Comparison of ENCODE assay signal across 8 mouse cellular contexts in genomic region chr4:4792992-4793834, GRCm38 (mm10). TPM values are rescaled to one million over a fixed set of nuclear protein-coding genes. Genes with fewer than 3 reads are reported as not detected.
DNase-seq lines count a peak whose midpoint lies in the region; ATAC-seq and TF ChIP-seq lines count a peak whose summit lies in the region.

Impad1 (minus strand) TSS chr4:4793355.

- WGBS in hindbrain, embryonic 13.5 days, result 2% methylated on average over 42 of the region's 48 CpGs

- no peaks in the 10 kb centered on the region for H3K9me3 ChIP-seq in hindbrain, embryonic 13.5 days

- no peaks in the 10 kb centered on the region; the same call in 1 of the 2 replicates for H3K36me3 ChIP-seq in hindbrain, embryonic 13.5 days

- CTCF ChIA-PET in Patski (lab: Charles Lee), result no interaction called here

- peak; percentile 98 for ATAC-seq in Patski
- peak; percentile 98 for ATAC-seq in hindbrain, embryonic 13.5 days (ENCODE audit: low FRiP score)

- H3K4me2 ChIP-seq in hindbrain, embryonic 13.5 days, result peak within 1 kb of the TSS; percentile 75

- POLR2A ChIA-PET in Patski (lab: Charles Lee), result no interaction called here

- H3K9ac ChIP-seq in hindbrain, embryonic 13.5 days, result peak within 1 kb of the TSS; percentile 97

- peak within 1 kb of the TSS; percentile 92 for H3K27ac ChIP-seq in hindbrain, embryonic 13.5 days

- peaks cover 22% of the 10 kb centered on the region for H3K4me1 ChIP-seq in hindbrain, embryonic 13.5 days (replicated peaks)

- no peak for TF ChIP-seq CTCF in Patski (IDR thresholded peaks at IDR 0.05)

- in situ Hi-C loops in Patski (cut with MboI; ENCODE audit: low pct_unique_long_range_greater_than_20kb), result no loop called here

- H3K27me3 ChIP-seq in Patski, result no peaks in the 10 kb centered on the region
- H3K27me3 ChIP-seq in hindbrain, embryonic 13.5 days, result no peaks in the 10 kb centered on the region

- no peak for DNase-seq in Patski (ENCODE audit: low read depth, low spot score)
- DNase-seq in cerebellum, postnatal 14 days, result peak; percentile 90 to 91
- peak; percentile 81 to 84 for DNase-seq in frontal cortex, postnatal 14 days (ENCODE audit: low spot score in 2 of 2)
- DNase-seq in layer of hippocampus, postnatal 36 days, result peak; percentile 85 to 88
- DNase-seq in lung, postnatal 36 days, result peak; percentile 91
- peak; percentile 91 for DNase-seq in retina, postnatal 1 day
- DNase-seq in urinary bladder, adult 18-20 months (ENCODE audit: low spot score in 2 of 2), result peak; percentile 83 to 94

- H3K4me3 ChIP-seq in hindbrain, embryonic 13.5 days, result peak within 1 kb of the TSS; percentile 97

RNA-seq across cellular contexts. Expression of gene Impad1, which starts in this region (rescaled TPM):
- polyA plus RNA-seq in Patski (2021), result 38.1 TPM
- 36.9 and 37.0 TPM in 2 replicates for polyA plus RNA-seq in hindbrain, embryonic 13.5 days (2015; fragmentation: Nextera tagmentation; extraction: Ambion mirVana)
- total RNA-seq in layer of hippocampus, postnatal 36 days (2021), result 10 to 100 TPM; 56.6 to 60.1 TPM
